Comparison of ENCODE assay signal across 9 mouse cellular contexts in genomic region chr6:100074672-100075335, GRCm38 (mm10).
DNase-seq lines count a peak whose midpoint lies in the region; ATAC-seq and TF ChIP-seq lines count a peak whose summit lies in the region.
"Had no signal": no experiment of that assay in that cellular context is flagged by ENCODE, and none has a peak within 500 bp of the region (broad histone marks: within the 10 kb centered on the region; RNA-seq: fewer than 3 reads in every experiment).

No protein-coding gene starts in this region.

- no peaks in the 10 kb centered on the region for H3K36me3 ChIP-seq in kidney, adult 2 months (ENCODE audit: control insufficient read depth, insufficient read depth, low read length)
- H3K36me3 ChIP-seq: hindbrain, embryonic 15.5 days had no signal

- H3K27ac ChIP-seq in kidney, adult 2 months (ENCODE audit: insufficient read depth, low read depth, low read length): no peak overlapping the region
- H3K27ac ChIP-seq: hindbrain, embryonic 15.5 days had no signal

- no peak for ATAC-seq in frontal cortex, adult (ENCODE audit: low TSS enrichment)

- TF ChIP-seq POLR2A in kidney, adult 2 months (IDR thresholded peaks at IDR 0.05; ENCODE audit: low read depth, low read length): no peak

- intact Hi-C loops in gastrocnemius, postnatal 14 days (cut with DNase I; ENCODE audit: low total_unique reads): no loop called here

- H3K4me1 ChIP-seq in kidney, adult 2 months (ENCODE audit: control insufficient read depth, insufficient read depth, low read length): peaks cover 9% of the 10 kb centered on the region; the same call in 1 of the 2 replicates

- DNase-seq in 3T3-L1 (ENCODE audit: low read depth, low spot score): peak; percentile 63
- peak; percentile 72 for DNase-seq in adrenal gland, adult 2 months
- peak; percentile 41 for DNase-seq in gastrocnemius, postnatal 14 days
- DNase-seq in kidney, adult 2 months: peak; percentile 81
- peak; percentile 79 for DNase-seq in lung, postnatal 14 days
- DNase-seq in spleen, postnatal 4 days (ENCODE audit: low spot score in 2 of 2): no peak
- DNase-seq in left cerebral cortex, adult 11 months (ENCODE audit: low spot score): no peak

- WGBS in kidney, adult 2 months: 18% methylated on average over 10 of the region's 10 CpGs

- no peak for TF ChIP-seq CTCF in kidney, adult 2 months (conservative IDR thresholded peaks at IDR 0.05; ENCODE audit: insufficient read depth, insufficient read length, low read depth, low read length)

- no peak overlapping the region for H3K4me3 ChIP-seq in kidney, adult 2 months (ENCODE audit: insufficient read depth, low read depth, low read length)
- H3K4me3 ChIP-seq: hindbrain, embryonic 15.5 days had no signal

- H3K27me3 ChIP-seq in kidney, adult 2 months (replicated peaks; ENCODE audit: control insufficient read depth, insufficient read depth, low read length): no peaks in the 10 kb centered on the region

Comparison
In these comparisons a context has a peak if more than half of its experiments do, and no peak if none do; other contexts are left out.
1. DNase-seq: peak in 3T3-L1 (single experiment), adrenal gland, adult 2 months (single experiment), gastrocnemius, postnatal 14 days (single experiment), kidney, adult 2 months (single experiment) and lung, postnatal 14 days (single experiment); none in spleen, postnatal 4 days (0 of 2) and left cerebral cortex, adult 11 months (single experiment).